Mouse (Mus musculus): ENCODE data around the gene Tnik. TPM values are rescaled to one million over a fixed set of nuclear protein-coding genes. Genes with fewer than 3 reads are reported as not detected.

The Tnik gene
- polyA plus RNA-seq, 1 experiment = 0.21 TPM

DNA sequence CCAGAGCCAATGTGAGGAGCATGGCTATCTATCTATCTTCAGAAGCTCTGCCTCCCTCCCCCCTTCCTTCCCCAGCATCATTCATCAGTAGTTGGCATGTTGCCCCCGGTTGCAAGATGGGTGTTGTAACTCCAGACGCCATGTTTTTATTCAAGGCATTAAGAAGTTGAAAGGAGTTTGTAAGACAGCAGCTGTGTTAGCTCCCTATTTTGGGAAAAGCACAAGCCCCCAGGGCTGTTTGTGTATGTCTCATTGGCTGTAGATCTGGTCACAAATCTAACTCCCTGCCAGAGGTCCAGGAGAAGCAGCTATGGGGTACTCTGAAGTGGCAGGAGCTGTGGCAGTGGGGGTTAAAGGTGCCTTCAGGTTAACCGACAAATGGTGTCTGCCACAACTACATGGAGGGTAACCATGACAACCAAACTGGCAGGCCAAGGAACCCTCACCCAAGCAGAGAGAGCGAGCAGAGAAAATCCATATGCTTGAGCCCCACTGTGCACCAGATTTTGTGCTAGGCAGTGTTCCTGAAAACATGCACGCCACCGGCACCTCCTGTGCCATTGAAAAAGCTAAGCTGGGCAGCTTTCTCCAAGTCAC is 287.6 kb downstream of the Tnik start:
- Histone ChIP-seq H3K36me3 (ENCODE audit: control insufficient read depth, insufficient read depth) (no peaks in the 10 kb centered on the region), H3K4me3 (ENCODE audit: insufficient read depth, poor library complexity, severe bottlenecking) (no peak overlapping the region), H3K27me3 (ENCODE audit: control insufficient read depth, insufficient read depth, insufficient read length) (no peaks in the 10 kb centered on the region), H3K79me3 (ENCODE audit: low read depth) (no peaks in the 10 kb centered on the region), H3ac (ENCODE audit: control insufficient read depth, insufficient read length, low read depth) (no peak overlapping the region), H3K79me2 (ENCODE audit: control insufficient read depth, insufficient read depth) (no peaks in the 10 kb centered on the region)
- TF ChIP-seq MYOD1 (IDR thresholded peaks at IDR 0.05; ENCODE audit: control insufficient read depth, insufficient read length, low read depth) (no peak), FOSL1 (IDR thresholded peaks at IDR 0.05; ENCODE audit: insufficient read depth, low read length, poor library complexity, severe bottlenecking) (no peak)

GRCm38 (mm10) chr3:28551756-28552155 is 288.7 kb downstream of the Tnik start:
- Histone ChIP-seq H3ac (ENCODE audit: control insufficient read depth, insufficient read length, low read depth) (no peak overlapping the region), H3K4me3 (ENCODE audit: insufficient read depth, poor library complexity, severe bottlenecking) (no peak overlapping the region), H3K79me2 (ENCODE audit: control insufficient read depth, insufficient read depth) (no peaks in the 10 kb centered on the region), H3K79me3 (ENCODE audit: low read depth) (no peaks in the 10 kb centered on the region), H3K27me3 (ENCODE audit: control insufficient read depth, insufficient read depth, insufficient read length) (no peaks in the 10 kb centered on the region), H3K36me3 (ENCODE audit: control insufficient read depth, insufficient read depth) (no peaks in the 10 kb centered on the region)
- TF ChIP-seq MYOD1 (IDR thresholded peaks at IDR 0.05; ENCODE audit: control insufficient read depth, insufficient read length, low read depth) = no peak
- TF ChIP-seq MYOG (IDR thresholded peaks at IDR 0.05; ENCODE audit: control insufficient read depth, extremely low read depth, insufficient read length) = no peak
- no peak for TF ChIP-seq USF1 (IDR thresholded peaks at IDR 0.05; ENCODE audit: low read depth)
- no peak for TF ChIP-seq MAX (IDR thresholded peaks at IDR 0.05)
- TF ChIP-seq CTCF (IDR thresholded peaks at IDR 0.05; ENCODE audit: control insufficient read depth, insufficient read depth, insufficient read length) = no peak
- TF ChIP-seq CEBPB (IDR thresholded peaks at IDR 0.05; ENCODE audit: low read depth) = no peak
- no peak for TF ChIP-seq FOSL1 (IDR thresholded peaks at IDR 0.05; ENCODE audit: insufficient read depth, low read length, poor library complexity, severe bottlenecking)

DNA sequence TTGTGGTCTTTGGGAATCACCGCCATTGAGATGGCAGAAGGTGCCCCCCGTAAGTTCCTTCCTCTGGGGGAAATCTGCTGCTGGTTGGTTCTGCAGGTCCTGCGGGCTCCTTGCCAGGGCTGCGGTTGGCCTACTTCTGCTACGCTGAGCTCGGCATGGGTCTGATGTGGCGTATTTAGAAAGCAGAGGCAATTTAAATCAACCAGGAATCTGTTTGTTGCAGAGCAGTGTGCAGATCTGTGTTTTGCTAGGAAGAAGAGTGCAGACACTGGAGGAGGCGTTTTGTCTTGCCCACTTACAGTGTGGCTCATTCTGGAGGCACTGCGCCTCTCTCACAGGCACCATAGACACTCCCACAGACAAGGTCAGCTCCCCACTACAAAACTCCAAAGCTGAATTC is 291.9 kb downstream of the Tnik start:
- Histone ChIP-seq H3K27me3 (ENCODE audit: control insufficient read depth, insufficient read depth, insufficient read length) (no peaks in the 10 kb centered on the region), H3K4me3 (ENCODE audit: insufficient read depth, poor library complexity, severe bottlenecking) (no peak overlapping the region), H3K79me3 (ENCODE audit: low read depth) (no peaks in the 10 kb centered on the region), H3K79me2 (ENCODE audit: control insufficient read depth, insufficient read depth) (no peaks in the 10 kb centered on the region), H3K36me3 (ENCODE audit: control insufficient read depth, insufficient read depth) (no peaks in the 10 kb centered on the region), H3ac (ENCODE audit: control insufficient read depth, insufficient read length, low read depth) (no peak overlapping the region)
- TF ChIP-seq MYOG (IDR thresholded peaks at IDR 0.05; ENCODE audit: control insufficient read depth, extremely low read depth, insufficient read length) (no peak), CEBPB (IDR thresholded peaks at IDR 0.05; ENCODE audit: low read depth) (no peak), MAX (IDR thresholded peaks at IDR 0.05) (no peak), FOSL1 (IDR thresholded peaks at IDR 0.05; ENCODE audit: insufficient read depth, low read length, poor library complexity, severe bottlenecking) (no peak), CTCF (IDR thresholded peaks at IDR 0.05; ENCODE audit: control insufficient read depth, insufficient read depth, insufficient read length) (no peak), USF1 (IDR thresholded peaks at IDR 0.05; ENCODE audit: low read depth) (no peak), MYOD1 (IDR thresholded peaks at IDR 0.05; ENCODE audit: control insufficient read depth, insufficient read length, low read depth) (no peak)

- Histone ChIP-seq H3ac (ENCODE audit: control insufficient read depth, insufficient read length, low read depth) (no peak overlapping the region), H3K27me3 (ENCODE audit: control insufficient read depth, insufficient read depth, insufficient read length) (no peaks in the 10 kb centered on the region), H3K36me3 (ENCODE audit: control insufficient read depth, insufficient read depth) (no peaks in the 10 kb centered on the region), H3K79me2 (ENCODE audit: control insufficient read depth, insufficient read depth) (no peaks in the 10 kb centered on the region), H3K4me3 (ENCODE audit: insufficient read depth, poor library complexity, severe bottlenecking) (no peak overlapping the region), H3K79me3 (ENCODE audit: low read depth) (no peaks in the 10 kb centered on the region)
- TF ChIP-seq MYOG (IDR thresholded peaks at IDR 0.05; ENCODE audit: control insufficient read depth, extremely low read depth, insufficient read length) (no peak), CEBPB (IDR thresholded peaks at IDR 0.05; ENCODE audit: low read depth) (no peak)
Observed at GRCm38 (mm10) chr3:28555795-28556570, 293.0 kb downstream of the Tnik start.

- TF ChIP-seq CEBPB (IDR thresholded peaks at IDR 0.05; ENCODE audit: low read depth) = no peak
- TF ChIP-seq USF1 (IDR thresholded peaks at IDR 0.05; ENCODE audit: low read depth) = no peak
- TF ChIP-seq FOSL1 (IDR thresholded peaks at IDR 0.05; ENCODE audit: insufficient read depth, low read length, poor library complexity, severe bottlenecking) = no peak
- Histone ChIP-seq H3K36me3 (ENCODE audit: control insufficient read depth, insufficient read depth) (no peaks in the 10 kb centered on the region), H3K79me2 (ENCODE audit: control insufficient read depth, insufficient read depth) (no peaks in the 10 kb centered on the region), H3K4me3 (ENCODE audit: insufficient read depth, poor library complexity, severe bottlenecking) (no peak overlapping the region), H3K27me3 (ENCODE audit: control insufficient read depth, insufficient read depth, insufficient read length) (no peaks in the 10 kb centered on the region), H3ac (ENCODE audit: control insufficient read depth, insufficient read length, low read depth) (no peak overlapping the region), H3K79me3 (ENCODE audit: low read depth) (no peaks in the 10 kb centered on the region)
Observed at GRCm38 (mm10) chr3:28558328-28558871, 295.4 kb downstream of the Tnik start.

DNA sequence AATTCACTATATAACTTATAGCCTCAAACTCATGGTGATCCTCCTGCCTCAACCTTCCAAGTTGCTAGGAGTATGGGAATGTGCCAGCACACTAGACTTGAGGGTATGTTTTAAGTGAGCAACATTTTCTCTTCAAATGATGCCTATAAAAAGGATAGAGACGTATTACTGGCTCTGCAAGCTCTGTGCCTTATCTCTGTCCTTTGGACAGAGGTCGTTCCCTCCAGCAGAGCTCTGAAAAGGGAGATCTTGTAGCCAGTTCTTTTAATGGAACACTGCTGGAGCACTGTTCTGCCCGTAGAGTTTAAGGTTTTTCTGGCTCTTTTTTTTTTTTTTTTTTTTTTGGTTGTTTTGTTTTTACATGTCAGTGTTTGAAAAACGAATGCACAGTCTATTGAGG is 298.4 kb downstream of the Tnik start:
- Histone ChIP-seq H3ac (ENCODE audit: control insufficient read depth, insufficient read length, low read depth) (no peak overlapping the region), H3K4me3 (ENCODE audit: insufficient read depth, poor library complexity, severe bottlenecking) (no peak overlapping the region), H3K79me2 (ENCODE audit: control insufficient read depth, insufficient read depth) (no peaks in the 10 kb centered on the region), H3K79me3 (ENCODE audit: low read depth) (no peaks in the 10 kb centered on the region), H3K27me3 (ENCODE audit: control insufficient read depth, insufficient read depth, insufficient read length) (no peaks in the 10 kb centered on the region), H3K36me3 (ENCODE audit: control insufficient read depth, insufficient read depth) (no peaks in the 10 kb centered on the region)
- no peak for TF ChIP-seq CTCF (IDR thresholded peaks at IDR 0.05; ENCODE audit: control insufficient read depth, insufficient read depth, insufficient read length)
- no peak for TF ChIP-seq FOSL1 (IDR thresholded peaks at IDR 0.05; ENCODE audit: insufficient read depth, low read length, poor library complexity, severe bottlenecking)
- no peak for TF ChIP-seq MAX (IDR thresholded peaks at IDR 0.05)
- no peak for TF ChIP-seq CEBPB (IDR thresholded peaks at IDR 0.05; ENCODE audit: low read depth)
- no peak for TF ChIP-seq MYOD1 (IDR thresholded peaks at IDR 0.05; ENCODE audit: control insufficient read depth, insufficient read length, low read depth)
- TF ChIP-seq MYOG (IDR thresholded peaks at IDR 0.05; ENCODE audit: control insufficient read depth, extremely low read depth, insufficient read length) = no peak
- TF ChIP-seq USF1 (IDR thresholded peaks at IDR 0.05; ENCODE audit: low read depth) = no peak

Measured in C2C12 (cell line).